Mouse (Mus musculus): ENCODE data around the gene Ankrd13d.

Ankrd13d gene

DNA sequence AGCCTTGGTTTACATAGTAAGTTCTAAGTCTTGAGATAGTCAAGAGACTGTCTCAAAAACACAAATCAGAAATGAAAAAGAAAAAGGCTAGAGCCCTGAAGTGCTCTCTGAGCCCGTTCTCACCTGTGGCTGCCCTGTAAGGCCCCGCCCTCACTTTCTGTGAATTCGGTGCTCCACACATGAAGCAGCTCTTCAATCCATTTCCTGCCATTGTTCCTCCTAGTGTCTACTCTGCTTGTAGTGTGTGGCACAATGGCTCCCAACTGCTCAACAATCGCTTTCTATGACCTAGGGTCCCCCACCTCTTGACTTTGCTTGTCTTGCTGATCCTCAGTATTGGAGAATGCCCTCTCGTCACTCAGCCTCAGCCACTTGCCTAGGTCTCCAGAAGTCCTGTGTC is 55.5 kb downstream of the Ankrd13d start:
- no peak for DNase-seq (ENCODE audit: low spot score)

DNA sequence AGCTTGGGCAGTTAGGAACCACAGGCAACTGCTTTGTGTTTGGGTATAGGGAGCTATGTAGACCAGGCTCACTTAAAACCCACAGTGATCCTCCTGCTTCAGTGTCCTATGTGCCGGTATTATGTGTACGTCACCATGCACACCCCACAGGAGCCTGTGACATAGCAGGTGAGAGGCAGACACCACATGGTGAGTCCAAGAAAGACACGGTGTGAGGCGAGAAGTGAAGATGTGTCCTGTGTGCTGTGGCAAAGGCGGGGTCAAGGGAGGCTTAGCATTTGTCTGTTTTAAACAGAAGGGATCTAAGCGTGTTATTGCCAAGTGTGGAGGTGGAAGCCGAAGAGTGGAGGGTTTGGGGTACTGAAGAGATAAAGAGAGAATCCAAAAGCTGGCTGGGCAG is 56.2 kb downstream of the Ankrd13d start:
- DNase-seq (ENCODE audit: low spot score), result no peak

DNA sequence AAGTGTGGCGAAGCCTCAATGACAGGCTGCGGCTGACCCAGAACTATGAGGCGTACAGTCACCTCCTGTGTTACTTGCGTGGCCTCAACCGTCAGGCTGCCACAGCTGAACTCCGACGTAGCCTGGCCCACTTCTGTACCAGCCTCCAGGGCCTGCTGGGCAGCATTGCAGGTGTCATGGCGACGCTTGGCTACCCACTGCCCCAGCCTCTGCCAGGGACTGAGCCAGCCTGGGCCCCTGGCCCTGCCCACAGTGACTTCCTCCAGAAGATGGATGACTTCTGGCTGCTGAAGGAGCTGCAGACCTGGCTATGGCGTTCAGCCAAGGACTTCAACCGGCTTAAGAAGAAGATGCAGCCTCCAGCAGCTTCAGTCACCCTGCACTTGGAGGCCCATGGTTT is 60.8 kb downstream of the Ankrd13d start:
- DNase-seq (ENCODE audit: low spot score), result no peak

DNA sequence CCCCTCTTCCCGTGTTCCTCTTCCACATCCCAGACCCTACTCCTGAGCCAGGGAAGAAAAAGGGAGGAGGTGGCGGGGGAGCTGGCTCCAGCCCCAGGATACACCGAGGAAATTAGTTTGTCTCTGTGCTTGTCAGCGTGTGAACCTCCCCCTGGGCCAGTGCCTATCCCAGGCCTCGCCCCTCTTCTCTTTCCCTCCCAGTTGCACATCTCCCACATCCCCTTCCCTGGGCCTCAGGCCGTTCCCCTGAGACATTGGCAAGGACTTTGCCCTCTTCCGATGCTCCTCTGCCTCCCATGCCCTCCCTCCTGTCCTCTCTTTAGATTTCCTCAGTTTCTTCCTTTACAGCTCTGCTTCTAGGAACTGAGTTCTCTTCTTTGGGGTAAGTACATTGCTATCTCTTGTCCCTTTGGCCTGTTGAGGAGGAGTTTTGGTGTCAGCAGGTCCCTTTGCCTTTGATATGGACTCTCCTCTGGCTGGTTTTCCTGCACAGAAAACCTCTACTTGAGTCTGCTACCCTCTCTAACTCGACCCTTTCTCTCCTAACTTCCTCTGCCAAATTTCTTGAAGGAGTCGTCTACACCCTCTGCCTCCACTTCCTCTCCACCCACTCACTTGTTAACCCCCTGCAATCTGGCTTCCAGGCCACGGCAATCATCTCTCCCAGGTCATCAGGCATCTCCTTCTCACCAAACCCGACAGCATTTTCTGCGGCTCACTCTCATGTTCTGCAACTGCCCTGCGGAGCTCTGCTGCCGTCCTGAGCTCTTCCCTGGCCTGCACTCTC is 61.8 kb downstream of the Ankrd13d start:
- no peak for DNase-seq (ENCODE audit: low spot score)

DNA sequence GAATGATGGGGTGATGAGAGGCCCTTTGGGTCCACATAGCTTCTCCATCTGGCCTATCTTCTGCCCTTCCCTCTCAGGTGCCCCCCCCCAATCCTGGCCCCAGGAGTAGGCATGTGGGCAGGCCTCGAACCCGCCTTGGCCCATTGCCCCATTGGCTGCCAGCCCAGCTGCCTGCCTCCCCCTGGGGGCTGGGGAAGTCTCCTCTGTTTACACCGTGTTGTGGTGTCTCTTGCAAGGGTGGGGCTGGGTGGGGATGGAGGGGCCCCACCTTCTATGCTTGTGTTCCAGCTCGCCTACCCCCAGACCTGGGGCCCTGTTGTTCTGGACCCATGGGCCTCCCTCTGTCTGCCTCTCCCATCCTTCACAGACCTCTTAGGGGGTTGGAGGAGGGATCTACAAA is 62.5 kb downstream of the Ankrd13d start:
- DNase-seq (ENCODE audit: low spot score), result no peak
